Mouse (Mus musculus): Measurements from ENCODE around the gene BC051665.

The BC051665 gene

GRCm38 (mm10) chr13:60786264-60786663, at the start of gene BC051665:
TSS of gene BC051665 (minus strand) at chr13:60786364.
- CTCF ChIA-PET, result no interaction called here

GRCm38 (mm10) chr13:60826052-60826451, 39.9 kb upstream of the BC051665 start:
- CTCF ChIA-PET, result no interaction called here

DNA sequence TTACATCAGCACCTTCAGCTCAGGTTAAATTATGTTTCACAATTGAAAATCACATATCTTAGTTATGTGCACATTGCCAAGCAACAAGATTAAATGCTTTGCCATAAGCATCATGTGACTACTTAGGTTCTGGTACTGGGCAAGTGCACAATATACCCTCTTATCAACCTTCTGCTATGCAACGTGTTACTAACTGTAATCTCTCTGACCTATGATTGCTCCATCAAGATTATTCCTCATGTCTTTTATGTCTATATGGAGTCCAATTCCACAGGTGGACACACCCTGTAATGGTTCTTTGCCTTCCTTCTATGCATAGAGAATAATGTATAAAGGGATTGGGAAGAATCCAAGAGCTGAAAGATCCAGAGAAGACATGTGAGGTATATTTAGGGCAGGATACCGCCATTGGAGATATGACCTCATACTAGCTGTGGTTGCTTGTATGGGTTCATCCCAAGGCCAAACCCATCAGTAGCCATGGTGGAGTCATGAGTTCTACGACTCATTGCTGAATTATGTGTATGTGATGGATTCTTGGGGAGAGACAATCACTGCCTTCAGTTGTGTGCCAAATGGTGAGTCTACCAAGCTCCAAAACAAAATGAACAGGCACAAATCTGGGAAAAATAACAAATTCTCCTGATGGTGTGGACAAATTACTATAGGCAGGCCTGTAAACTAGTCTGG, 34.5 kb upstream of the BC051665 start:
- CTCF ChIA-PET, result no interaction called here

GRCm38 (mm10) chr13:60819469-60819868, 33.3 kb upstream of the BC051665 start:
- CTCF ChIA-PET, result no interaction called here

DNA sequence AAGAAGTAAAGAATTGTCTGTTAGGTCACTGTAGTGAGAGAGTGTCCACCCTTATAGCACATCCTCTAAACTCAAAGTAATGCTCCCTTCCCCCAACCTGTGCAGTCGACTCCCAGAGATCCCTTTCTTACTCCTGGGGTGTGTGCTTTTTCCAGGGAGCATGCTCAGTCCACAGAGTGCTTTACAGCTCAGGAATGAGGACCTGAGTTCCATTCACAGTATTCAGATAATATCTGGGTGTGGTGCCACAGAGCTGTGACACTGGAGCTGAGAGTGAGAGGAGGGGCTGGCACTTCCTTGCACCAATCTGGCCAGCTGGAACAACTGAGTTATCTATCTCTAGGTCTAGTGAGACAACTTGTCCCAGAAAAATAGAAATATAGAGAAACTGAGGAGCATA, 27.6 kb upstream of the BC051665 start:
- CTCF ChIA-PET, result no interaction called here

DNA sequence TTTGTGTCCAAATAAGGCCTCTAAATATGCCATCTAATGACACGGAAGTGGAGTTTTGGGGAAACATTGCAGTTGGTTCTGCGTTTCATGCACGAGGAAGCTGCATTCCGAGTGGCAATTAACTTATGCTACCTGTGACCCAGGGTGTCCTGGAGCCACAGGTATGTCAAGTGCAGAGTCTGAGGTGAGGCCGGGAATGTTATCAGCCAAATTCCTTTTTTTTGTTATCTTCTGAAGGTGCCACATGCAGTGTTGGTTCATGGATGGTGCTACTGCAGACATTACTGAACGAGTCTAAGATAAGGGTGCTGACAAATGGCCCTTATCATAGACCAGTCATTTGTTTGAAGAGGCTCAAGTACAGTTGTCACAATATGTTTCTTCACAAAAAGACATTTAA, 26.6 kb upstream of the BC051665 start:
- CTCF ChIA-PET, result no interaction called here

DNA sequence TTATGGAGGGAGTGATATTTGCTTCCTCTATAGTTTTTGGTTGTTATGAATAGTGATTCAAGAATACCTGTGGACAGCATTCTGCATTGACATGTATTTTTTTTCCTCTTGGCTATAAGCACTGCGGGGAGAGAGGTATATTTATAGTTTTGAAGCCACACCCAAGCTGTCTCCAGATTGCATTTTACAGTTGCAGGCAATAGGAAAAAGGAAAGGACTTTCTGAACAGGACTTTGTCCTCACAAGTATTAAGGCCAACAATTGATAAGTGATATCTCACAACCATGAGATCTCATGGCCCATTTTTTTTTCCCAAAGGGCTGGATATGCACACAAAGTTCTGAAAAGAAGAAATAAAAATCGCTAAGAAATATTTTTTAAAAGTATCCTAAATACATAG, 23.5 kb upstream of the BC051665 start:
- CTCF ChIA-PET, result no interaction called here

DNA sequence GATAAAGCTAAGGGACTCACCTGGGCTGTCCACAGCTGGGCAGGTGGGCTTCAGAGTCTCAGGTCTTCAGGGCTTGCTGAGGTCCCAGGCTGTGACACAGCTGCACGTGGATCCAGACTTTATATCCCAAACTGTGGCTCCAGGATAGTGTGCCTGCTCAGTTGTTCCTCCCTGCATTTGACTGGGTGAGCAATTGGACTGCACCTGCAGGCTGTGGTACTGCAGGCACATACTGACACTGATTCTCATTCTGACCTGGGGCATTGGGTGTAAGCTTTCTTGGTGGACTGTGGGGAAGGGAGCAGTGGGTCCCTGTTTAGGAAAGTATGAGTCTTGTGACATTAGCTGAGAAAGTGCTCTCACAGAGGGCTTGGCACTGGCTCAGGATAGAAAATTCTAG, 16.6 kb upstream of the BC051665 start, which contains the start of gene Ctsll3:
Gene Ctsll3, minus strand, starts transcription at position 101 of the 400 bp plus-strand sequence.
- CTCF ChIA-PET, result no interaction called here

DNA sequence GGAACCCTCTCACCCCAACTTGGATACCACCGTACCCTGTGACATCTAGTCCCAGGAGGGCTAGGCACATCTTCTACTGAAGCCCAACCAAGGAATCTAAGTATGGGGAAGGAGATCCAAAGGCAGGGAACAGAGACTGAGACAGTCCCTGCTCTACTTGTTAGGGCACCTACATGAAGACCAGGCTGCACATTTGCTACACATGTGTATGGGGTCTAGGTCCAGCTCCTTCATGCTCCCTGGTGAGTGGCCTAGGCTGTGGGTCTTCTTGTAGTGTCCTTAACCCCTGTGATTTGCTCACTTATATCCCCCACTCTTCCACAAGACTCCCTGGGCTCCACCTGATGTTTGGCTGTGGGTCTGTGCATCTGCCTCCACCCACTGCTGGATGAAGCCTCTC, 3.3 kb upstream of the BC051665 start:
- CTCF ChIA-PET, result no interaction called here

DNA sequence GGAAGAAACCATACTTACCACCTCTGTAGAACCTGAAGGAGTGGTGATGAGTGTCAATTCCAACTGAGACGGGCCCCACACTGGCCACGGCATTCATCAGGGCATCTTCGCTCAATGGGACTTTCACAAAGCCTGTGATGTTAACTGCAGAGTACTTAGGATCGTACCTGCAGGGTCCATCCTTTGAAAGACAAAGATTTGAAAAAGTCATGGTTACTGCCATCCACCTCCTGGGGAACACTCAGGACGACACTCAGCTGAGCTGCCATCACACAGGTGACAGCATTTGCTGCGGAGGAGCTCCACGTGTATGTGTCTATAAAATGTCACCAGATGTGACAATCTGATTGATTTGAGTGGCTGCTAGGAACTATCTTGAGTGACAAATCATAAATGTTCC, 2.9 kb downstream of the BC051665 start:
- CTCF ChIA-PET, result no interaction called here

DNA sequence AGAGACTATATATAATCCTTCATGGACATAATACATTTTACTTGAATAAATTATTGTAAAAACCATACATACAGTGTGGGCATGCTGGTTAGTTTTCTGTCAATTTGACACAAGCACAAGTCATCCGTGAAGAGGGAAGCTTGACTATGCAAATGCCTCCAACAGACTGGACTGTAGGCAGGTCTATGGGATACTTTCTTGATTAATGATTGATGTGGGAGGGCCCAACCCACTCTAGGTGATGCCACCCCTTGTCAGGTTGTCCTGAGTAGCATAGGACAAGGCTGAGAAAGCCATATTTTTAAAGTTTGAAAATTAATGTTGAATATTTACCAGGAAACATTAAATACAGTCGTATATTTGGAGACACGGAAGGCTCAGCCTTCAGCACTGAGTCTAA, 5.6 kb downstream of the BC051665 start:
- CTCF ChIA-PET, result no interaction called here

DNA sequence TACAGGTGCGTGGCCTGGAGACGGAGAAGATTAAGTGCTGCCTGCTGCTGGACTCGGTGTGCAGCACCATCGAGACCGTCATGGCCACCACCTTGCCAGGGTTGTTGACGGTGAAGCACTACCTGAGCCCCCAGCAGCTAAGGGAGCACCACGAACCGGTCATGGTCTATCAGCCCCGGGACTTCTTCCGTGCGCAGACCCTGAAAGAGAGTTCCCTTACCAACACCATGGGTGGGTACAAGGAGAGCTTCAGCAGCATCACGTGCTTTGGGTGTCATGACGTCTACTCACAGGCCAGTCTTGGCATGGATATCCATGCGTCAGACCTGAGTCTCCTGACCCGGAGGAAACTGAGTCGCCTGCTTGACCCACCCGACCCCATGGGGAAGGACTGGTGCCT, 25.0 kb downstream of the BC051665 start:
- CTCF ChIA-PET, result no interaction called here

GRCm38 (mm10) chr13:60760392-60760791, 25.8 kb downstream of the BC051665 start:
- CTCF ChIA-PET, result no interaction called here

GRCm38 (mm10) chr13:60759136-60759535, 27.0 kb downstream of the BC051665 start:
- CTCF ChIA-PET, result no interaction called here

- CTCF ChIA-PET, result no interaction called here
Measured at GRCm38 (mm10) chr13:60757292-60757691, 28.9 kb downstream of the BC051665 start.

DNA sequence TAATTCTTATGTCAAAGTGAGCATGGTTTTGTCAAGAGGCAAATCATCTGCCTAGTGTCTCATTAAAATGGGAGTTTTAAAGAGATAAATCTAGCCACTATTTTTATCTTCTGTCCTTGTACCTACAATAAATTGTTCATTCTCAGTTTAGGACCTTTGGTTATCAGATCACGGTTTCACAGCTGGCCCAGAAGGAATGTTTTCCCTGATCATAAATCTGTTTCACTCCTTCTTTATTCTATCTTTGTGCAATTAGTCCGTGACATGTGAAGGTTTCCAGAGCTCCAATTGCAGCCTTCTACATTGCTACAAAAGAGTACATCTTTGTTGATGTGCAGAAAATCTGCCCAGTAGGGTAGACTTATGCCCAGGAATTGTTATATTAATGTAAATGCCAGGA, 30.9 kb downstream of the BC051665 start:
- CTCF ChIA-PET, result no interaction called here

DNA sequence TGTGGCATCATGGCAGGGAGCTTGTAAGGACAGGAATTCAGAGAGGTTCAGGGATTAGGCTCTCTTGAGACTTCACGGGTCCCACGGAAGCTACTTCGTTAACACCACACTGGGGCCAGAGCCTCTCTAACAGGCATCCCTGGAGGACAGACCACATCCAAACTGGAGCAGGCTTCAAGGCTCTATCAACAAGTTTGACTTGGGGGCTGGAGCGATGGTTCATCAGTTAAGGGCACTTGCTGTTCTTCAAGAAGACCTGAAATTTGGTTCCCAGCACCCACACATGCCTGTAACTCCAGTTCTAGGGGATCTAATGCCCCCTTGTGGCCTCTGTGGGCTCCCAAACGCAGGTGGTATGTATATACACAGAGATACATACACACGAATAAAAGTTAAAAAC, 32.9 kb downstream of the BC051665 start:
- CTCF ChIA-PET, result no interaction called here

DNA sequence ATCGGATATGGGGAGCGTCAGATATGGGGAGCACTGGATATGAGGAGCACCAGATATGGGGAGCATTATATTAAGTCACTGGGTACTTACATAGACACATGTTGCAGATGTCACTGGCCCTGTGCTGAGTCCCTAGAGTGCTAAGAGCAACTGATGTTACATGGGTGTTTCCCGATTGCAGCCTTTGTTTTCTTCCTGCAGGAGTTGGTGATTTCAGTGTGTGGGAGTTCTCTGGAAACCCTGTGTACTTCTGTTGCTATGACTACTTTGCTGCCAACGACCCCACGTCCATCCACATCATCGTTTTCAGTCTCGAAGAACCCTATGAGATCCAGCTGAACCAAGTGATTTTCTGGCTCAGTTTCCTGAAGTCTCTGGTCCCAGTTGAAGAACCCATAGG, 35.2 kb downstream of the BC051665 start:
- CTCF ChIA-PET, result no interaction called here

DNA sequence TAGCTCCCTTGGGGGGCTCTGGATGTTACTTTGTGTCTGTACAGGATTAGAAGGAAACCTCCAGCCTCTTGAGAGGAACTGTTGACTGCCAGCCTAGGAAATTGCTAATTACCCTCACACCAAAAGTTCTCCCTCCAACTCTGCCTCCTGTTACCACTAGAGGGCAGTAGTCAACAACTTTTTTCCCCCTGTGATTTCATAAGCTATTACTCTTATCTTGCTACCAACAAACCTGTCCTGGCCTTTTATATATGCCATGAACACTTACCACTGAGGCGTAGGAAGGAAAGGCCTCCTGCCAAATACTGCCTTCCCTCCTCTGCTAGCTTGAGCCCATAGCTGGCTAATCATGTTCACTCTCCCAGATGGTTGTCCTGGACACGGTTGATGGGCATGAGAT, 37.6 kb downstream of the BC051665 start:
- CTCF ChIA-PET, result no interaction called here

DNA sequence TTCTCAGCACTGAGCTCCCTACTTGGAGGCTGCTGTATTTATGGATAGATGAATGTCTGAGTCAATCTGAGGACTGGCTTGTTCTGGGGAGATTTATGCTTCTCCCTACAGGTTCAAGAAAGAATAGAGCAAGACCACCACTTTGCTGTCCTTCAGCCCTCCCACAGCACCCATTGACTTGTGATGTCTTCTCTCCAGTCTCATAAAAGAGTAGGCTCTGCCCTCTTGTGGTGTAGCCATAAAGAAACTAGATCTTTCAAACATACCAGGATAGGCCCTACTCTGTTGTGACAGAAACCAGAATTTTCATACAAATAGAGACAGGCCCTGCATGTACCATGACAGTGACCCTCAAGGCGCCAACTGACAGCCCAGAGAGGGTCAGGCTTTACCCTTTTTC, 39.0 kb downstream of the BC051665 start:
- CTCF ChIA-PET, result no interaction called here

- CTCF ChIA-PET, result interaction anchor here (0.6 to 1.2 kb wide), 2 partner anchors 9 to 1096 kb away, joined by 4 to 6 read pairs; no protein-coding TSS in a partner anchor
Measured at GRCm38 (mm10) chr13:60746271-60746670, 39.9 kb downstream of the BC051665 start.

- CTCF ChIA-PET, result interaction anchor here (1.2 kb wide), 1 partner anchor 8 kb away, joined by 4 read pairs; no protein-coding TSS in a partner anchor
Measured at GRCm38 (mm10) chr13:60745358-60745757, 40.8 kb downstream of the BC051665 start.

DNA sequence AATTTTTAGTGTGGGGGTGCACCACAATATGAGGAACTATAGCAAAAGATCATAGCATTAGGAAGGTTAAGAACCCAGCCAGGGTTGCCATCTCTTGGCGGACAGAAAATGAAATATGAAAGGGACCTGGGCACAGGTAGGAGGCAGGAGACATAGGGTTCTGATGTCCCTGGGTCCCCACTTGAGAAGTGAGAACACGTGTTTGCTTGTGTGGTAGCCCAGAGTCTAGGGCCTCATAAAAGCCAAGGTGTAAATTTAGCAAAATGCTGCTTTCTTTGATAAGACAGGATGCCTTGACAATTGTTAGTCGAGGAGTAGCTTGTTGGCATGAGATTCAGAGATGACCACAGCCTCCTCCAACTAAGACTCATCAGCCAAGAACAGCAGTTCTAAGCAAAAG, 41.4 kb downstream of the BC051665 start:
- CTCF ChIA-PET, result no interaction called here

DNA sequence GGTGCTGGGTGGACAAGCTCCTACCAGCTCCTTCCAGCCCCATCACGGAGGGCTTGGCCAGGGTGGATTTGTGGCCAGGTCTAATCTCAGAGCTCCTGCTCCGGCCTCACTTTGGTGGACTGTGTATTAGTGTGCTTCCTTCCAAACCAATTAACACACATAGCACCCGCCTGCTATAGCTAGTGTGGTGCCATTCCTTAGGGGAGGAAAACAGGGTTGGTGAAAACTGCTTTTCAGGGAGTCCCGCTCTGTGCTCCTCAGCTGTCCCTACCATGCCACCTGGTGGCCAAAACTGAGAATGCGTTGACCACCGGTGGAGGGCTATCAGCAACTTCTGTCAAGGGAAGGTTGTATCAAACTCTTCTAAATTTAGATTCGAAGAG, 42.1 kb downstream of the BC051665 start:
- CTCF ChIA-PET, result interaction anchor here (0.6 kb wide), 1 partner anchor 888 kb away, joined by 4 read pairs; no protein-coding TSS in a partner anchor
